Mouse (Mus musculus): Measurements from ENCODE around the gene Ptgdr2.
A peak's percentile ranks its signal among the peaks of the same experiment; 100 is the strongest.

Ptgdr2 gene

GRCm38 (mm10) chr19:10976318-10976717, 39.4 kb downstream of the Ptgdr2 start:
- DNase-seq (ENCODE audit: inconsistent ontology term): no peak

- peak; percentile 77 for DNase-seq (ENCODE audit: inconsistent ontology term)
Measured at GRCm38 (mm10) chr19:10979184-10980168, 42.5 kb downstream of the Ptgdr2 start.

GRCm38 (mm10) chr19:10980210-10980609, 43.2 kb downstream of the Ptgdr2 start:
- DNase-seq (ENCODE audit: inconsistent ontology term): no peak

DNA sequence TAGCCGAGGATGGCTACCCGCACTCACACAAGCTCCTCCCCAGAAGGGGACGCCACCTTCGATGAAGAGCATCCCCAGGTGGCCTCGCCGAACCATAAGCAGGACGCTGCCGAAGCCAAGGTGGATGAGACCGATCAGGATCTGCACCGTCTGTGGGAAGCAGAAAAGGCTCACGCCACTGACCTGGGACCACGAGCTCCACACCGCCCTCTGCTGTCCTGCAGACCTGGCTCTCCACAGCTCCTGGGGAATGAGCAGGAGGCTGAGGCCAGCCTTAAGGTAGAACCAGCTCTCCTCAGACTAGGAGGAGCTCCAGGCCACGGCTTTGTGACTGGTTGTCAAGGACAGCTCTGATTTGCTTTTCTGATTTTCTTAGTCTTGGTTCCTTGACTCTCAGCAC, 46.2 kb downstream of the Ptgdr2 start:
- DNase-seq (ENCODE audit: inconsistent ontology term): no peak

DNA sequence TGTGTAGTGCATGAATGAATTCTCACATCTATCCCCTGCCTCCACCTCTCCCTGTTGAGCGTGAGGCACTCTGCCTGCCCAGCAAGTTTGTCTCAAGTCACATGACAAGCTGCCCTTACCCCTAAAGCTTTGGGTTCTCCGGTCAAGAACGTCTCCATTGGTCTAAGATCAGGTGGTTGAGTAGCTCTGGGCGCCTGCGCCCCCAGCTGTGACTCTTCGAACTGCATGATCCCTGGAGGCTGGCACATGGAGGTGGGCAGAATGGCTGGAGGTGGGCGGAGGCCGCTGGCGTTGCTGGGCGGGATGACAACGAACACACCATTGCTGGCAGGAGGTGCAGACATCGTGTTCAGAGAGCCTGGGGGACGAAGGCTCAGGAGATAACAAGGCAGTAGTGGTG, 47.6 kb downstream of the Ptgdr2 start:
- no peak for DNase-seq (ENCODE audit: inconsistent ontology term)

DNA sequence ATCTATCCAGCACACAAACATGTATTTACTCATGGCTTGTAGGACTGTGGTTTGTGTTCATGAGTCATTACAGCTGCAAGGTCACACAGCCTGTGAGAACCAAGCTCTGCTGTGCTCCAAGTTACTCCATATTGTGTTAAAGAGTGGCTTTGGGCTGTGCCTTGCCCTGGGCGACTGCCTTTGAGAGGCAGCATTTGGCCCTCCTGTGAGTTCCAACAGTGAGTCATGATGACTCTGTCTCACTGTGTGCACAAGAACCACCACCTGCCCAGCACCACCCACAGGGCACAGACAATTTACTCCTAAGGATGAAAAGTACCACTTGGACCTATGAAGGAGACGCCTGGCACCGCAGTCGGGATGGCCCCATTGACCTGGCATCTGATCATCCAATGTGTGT, 48.9 kb downstream of the Ptgdr2 start:
- peak; percentile 37 for DNase-seq (ENCODE audit: inconsistent ontology term)

GRCm38 (mm10) chr19:10988563-10988962, 51.6 kb downstream of the Ptgdr2 start:
- no peak for DNase-seq (ENCODE audit: inconsistent ontology term)

- DNase-seq (ENCODE audit: inconsistent ontology term): no peak
Measured at GRCm38 (mm10) chr19:10990751-10991150, 53.8 kb downstream of the Ptgdr2 start.

GRCm38 (mm10) chr19:10991911-10992310, 55.0 kb downstream of the Ptgdr2 start:
- no peak for DNase-seq (ENCODE audit: inconsistent ontology term)
